Comparison of ENCODE assay signal across 16 mouse cellular contexts in genomic region chr6:148514124-148514523, GRCm38 (mm10).
DNase-seq lines count a peak whose midpoint lies in the region; ATAC-seq and TF ChIP-seq lines count a peak whose summit lies in the region.
"Had no signal": no experiment of that assay in that cellular context is flagged by ENCODE, and none has a peak within 500 bp of the region (broad histone marks: within the 10 kb centered on the region; RNA-seq: fewer than 3 reads in every experiment).

No protein-coding gene starts in this region.

- H3K4me2 ChIP-seq in hindbrain, postnatal 0 days (ENCODE audit: low read depth, low read length), result no peak overlapping the region
- no peak overlapping the region for H3K4me2 ChIP-seq in hindbrain, embryonic 12.5 days (replicated peaks)
- H3K4me2 ChIP-seq in liver, embryonic 14.5 days (ENCODE audit: low read depth), result peak overlapping the region; percentile 9; the same call in 1 of the 2 replicates
- H3K4me2 ChIP-seq: heart, embryonic 15.5 days; intestine, embryonic 15.5 days; lung, embryonic 15.5 days had no signal

- ATAC-seq in hindbrain, postnatal 0 days, result peak; percentile 24; the same call in 1 of the 2 replicates
- no peak for ATAC-seq in hindbrain, embryonic 12.5 days (ENCODE audit: low FRiP score)
- ATAC-seq in liver, embryonic 14.5 days (ENCODE audit: insufficient read depth), result no peak
- no peak for ATAC-seq in CD4-positive, CD25-positive, alpha-beta regulatory T cell, adult 4 months
- ATAC-seq: intestine, embryonic 15.5 days; midbrain, embryonic 16.5 days had no signal

- no peak for TF ChIP-seq EP300 in liver, embryonic 14.5 days (IDR thresholded peaks at IDR 0.05; ENCODE audit: low read depth)

- no peaks in the 10 kb centered on the region for H3K9me3 ChIP-seq in hindbrain, postnatal 0 days (ENCODE audit: low read length)
- no peaks in the 10 kb centered on the region for H3K9me3 ChIP-seq in hindbrain, embryonic 12.5 days (replicated peaks)
- H3K9me3 ChIP-seq in liver, embryonic 14.5 days (ENCODE audit: control insufficient read depth, low read length), result no peaks in the 10 kb centered on the region
- H3K9me3 ChIP-seq: heart, embryonic 15.5 days; hindbrain, embryonic 10.5 days; intestine, embryonic 15.5 days; lung, embryonic 15.5 days had no signal

- H3K27ac ChIP-seq in hindbrain, postnatal 0 days, result no peak overlapping the region
- no peak overlapping the region for H3K27ac ChIP-seq in hindbrain, embryonic 12.5 days
- peak overlapping the region; percentile 58 for H3K27ac ChIP-seq in liver, embryonic 14.5 days
- H3K27ac ChIP-seq: heart, embryonic 15.5 days; hindbrain, embryonic 10.5 days; intestine, embryonic 15.5 days; kidney, postnatal 0 days; lung, embryonic 15.5 days; stomach, postnatal 0 days had no signal

- H3K27me3 ChIP-seq in hindbrain, postnatal 0 days (ENCODE audit: insufficient read depth, low read length), result no peaks in the 10 kb centered on the region
- no peaks in the 10 kb centered on the region for H3K27me3 ChIP-seq in hindbrain, embryonic 12.5 days
- no peaks in the 10 kb centered on the region for H3K27me3 ChIP-seq in liver, embryonic 14.5 days (ENCODE audit: control insufficient read depth, insufficient read depth, low read length)
- H3K27me3 ChIP-seq: heart, embryonic 15.5 days; intestine, embryonic 15.5 days; lung, embryonic 15.5 days had no signal

- DNase-seq in hindbrain, postnatal 0 days (ENCODE audit: low spot score), result peak; percentile 25
- DNase-seq in retina, postnatal 1 day, result peak; percentile 9
- no peak for DNase-seq in retina, embryonic 14.5 days (ENCODE audit: low spot score)
- DNase-seq in liver, embryonic 14.5 days (ENCODE audit: low read depth in 3 of 3, low spot score in 3 of 3), result no peak
- no peak for DNase-seq in adipocyte (ENCODE audit: low spot score)
- DNase-seq: adrenal gland, postnatal 14 days; cerebellum, adult 9-10 months had no signal

- 61% methylated on average over 6 of the region's 6 CpGs for WGBS in hindbrain, postnatal 0 days
- WGBS in hindbrain, embryonic 12.5 days, result 73% methylated on average over 6 of the region's 6 CpGs
- WGBS in liver, embryonic 14.5 days (ENCODE audit: insufficient replicate concordance), result 68% methylated on average over 6 of the region's 6 CpGs

- no peaks in the 10 kb centered on the region for H3K4me1 ChIP-seq in hindbrain, postnatal 0 days (ENCODE audit: insufficient read depth, low read length)
- H3K4me1 ChIP-seq in hindbrain, embryonic 12.5 days, result 0 out of 2 replicates have a peak, but pooled peaks cover 5% of the 10 kb centered on the region
- peaks cover 60 to 64% of the 10 kb centered on the region in 2 experiments for H3K4me1 ChIP-seq in liver, embryonic 14.5 days (replicated peaks; ENCODE audit: control insufficient read depth in 2 of 2, insufficient read depth in 2 of 2, low read length in 1 of 2)
- H3K4me1 ChIP-seq: hindbrain, embryonic 10.5 days; lung, embryonic 15.5 days had no signal

- no peaks in the 10 kb centered on the region for H3K36me3 ChIP-seq in hindbrain, postnatal 0 days (ENCODE audit: insufficient read depth, low read length)
- no peaks in the 10 kb centered on the region for H3K36me3 ChIP-seq in hindbrain, embryonic 12.5 days
- no peaks in the 10 kb centered on the region for H3K36me3 ChIP-seq in liver, embryonic 14.5 days (replicated peaks; ENCODE audit: control insufficient read depth, insufficient read depth, low read depth)
- H3K36me3 ChIP-seq: heart, embryonic 15.5 days; hindbrain, embryonic 10.5 days; intestine, embryonic 15.5 days; lung, embryonic 15.5 days had no signal

- no peak overlapping the region for H3K4me3 ChIP-seq in hindbrain, postnatal 0 days (ENCODE audit: low read length)
- no peak overlapping the region for H3K4me3 ChIP-seq in hindbrain, embryonic 12.5 days
- no peak overlapping the region for H3K4me3 ChIP-seq in liver, embryonic 14.5 days (ENCODE audit: insufficient read depth in 1 of 2, low read depth in 2 of 2, low read length in 2 of 2)
- H3K4me3 ChIP-seq: heart, embryonic 15.5 days; hindbrain, embryonic 10.5 days; intestine, embryonic 15.5 days; lung, embryonic 15.5 days had no signal

- no peak overlapping the region for H3K9ac ChIP-seq in hindbrain, postnatal 0 days (replicated peaks; ENCODE audit: low read length)
- no peak overlapping the region for H3K9ac ChIP-seq in hindbrain, embryonic 12.5 days
- H3K9ac ChIP-seq in liver, embryonic 14.5 days (replicated peaks), result peak overlapping the region; percentile 21
- H3K9ac ChIP-seq: heart, embryonic 15.5 days; intestine, embryonic 15.5 days; lung, embryonic 15.5 days had no signal

- no peak for TF ChIP-seq CTCF in hindbrain, postnatal 0 days (IDR thresholded peaks at IDR 0.05; ENCODE audit: low read depth)
- no peak for TF ChIP-seq CTCF in liver, embryonic 14.5 days (IDR thresholded peaks at IDR 0.05; ENCODE audit: low read depth)

Comparison
In these comparisons a context has a peak if more than half of its experiments do, and no peak if none do; other contexts are left out.
1. DNase-seq: peak in hindbrain, postnatal 0 days (single experiment) and retina, postnatal 1 day (single experiment); none in retina, embryonic 14.5 days (single experiment), liver, embryonic 14.5 days (0 of 3) and adipocyte (single experiment).